Mouse (Mus musculus) bone marrow, adult 2 months (tissue): ENCODE measurements around the gene Bcl7c.

Experiments used
- CTCF ChIP-seq: fragments of 200-500 bp; IDR thresholded peaks from 2 replicates; pipeline ENCODE4 v1.5.1; 2011; ENCODE audit warnings: low read length, control low read depth; ENCODE audit not compliant: control insufficient read depth, insufficient read depth
- POLR2A ChIP-seq: fragments of 200-500 bp; IDR thresholded peaks from 2 replicates; pipeline ENCODE4 v1.6.1; 2011; ENCODE audit warnings: low read depth, mild to moderate bottlenecking, control low read depth, low read length, borderline replicate concordance; ENCODE audit not compliant: control insufficient read depth

DNA sequence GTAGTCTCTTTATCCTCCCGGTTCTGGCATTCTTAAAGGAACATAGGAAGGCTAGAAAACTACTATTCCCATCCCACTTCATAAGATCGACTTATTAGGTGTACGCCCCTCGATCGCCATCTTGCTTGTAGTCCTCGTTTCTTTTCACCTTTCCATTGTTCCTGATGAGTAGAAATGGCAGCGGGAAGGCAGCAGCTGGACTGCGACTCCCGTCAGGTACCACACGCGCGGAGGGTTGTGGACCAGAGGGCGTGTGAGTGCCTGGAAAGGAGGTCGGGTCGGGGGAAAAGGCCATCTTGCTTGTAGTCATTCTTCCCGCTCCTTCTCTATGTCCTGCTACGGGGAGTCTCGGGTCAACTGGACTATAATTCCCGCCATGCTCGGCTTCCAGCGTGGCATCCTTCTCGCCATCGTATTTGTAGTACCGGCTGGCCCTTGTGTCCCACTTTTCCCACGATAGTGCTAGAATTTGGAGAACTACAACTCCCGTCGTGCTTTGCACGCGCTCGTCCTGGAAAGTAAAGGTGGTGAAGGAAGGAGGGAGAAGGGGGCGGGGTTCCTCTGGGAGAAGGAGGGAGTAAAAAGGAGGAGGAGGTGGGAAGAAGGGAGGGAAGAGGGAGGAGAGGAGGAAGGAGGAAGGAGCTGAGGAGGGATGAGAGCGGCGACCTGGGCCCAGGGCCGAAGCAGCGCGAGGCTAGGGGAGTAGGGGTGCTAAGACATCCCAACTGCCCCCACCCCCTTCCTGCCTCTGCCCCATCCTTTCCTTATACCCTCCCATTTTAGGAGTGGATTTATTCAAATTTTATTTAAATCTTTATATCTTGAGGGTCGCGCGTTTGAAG lies 37.1 kb upstream of the Bcl7c start:
- TF ChIP-seq CTCF (peak; percentile 9; the same call in 1 of the 2 replicates), POLR2A (peak; percentile 39; the same call in 1 of the 2 replicates)
